Mouse (Mus musculus): Measurements from ENCODE around the gene Btn2a2. TPM values are rescaled to one million over a fixed set of nuclear protein-coding genes. Genes with fewer than 3 reads are reported as not detected.

Btn2a2 gene
- polyA plus RNA-seq, 1 experiment from 2014 or later: not detected

DNA sequence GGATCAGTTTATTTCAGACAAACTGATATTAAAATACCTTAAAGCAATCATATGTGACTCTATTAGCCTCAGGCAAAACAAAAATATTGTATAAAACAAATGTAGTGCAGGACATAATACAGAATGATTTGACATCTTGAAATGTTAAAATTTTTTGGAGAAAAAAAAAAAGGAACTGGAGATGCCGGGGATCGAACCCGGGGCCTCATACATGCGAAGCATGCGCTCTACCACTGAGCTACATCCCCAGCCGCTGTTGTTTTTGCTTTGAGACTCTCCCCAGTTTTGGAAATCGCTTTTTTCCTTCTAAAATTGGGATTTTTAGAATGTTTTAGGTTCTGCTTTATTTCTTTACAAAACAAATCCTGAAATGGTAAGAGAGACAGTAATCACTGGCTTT lies 50.1 kb downstream of the Btn2a2 start:
- H3K9ac ChIP-seq (replicated peaks): no peak overlapping the region
- H3K4me2 ChIP-seq (ENCODE audit: low read depth, low read length): peak overlapping the region; percentile 82
- 0 out of 2 replicates have a peak overlapping the region, but pooled peaks have one; percentile 82 for H3K27ac ChIP-seq (ENCODE audit: low read depth)
- no peaks in the 10 kb centered on the region for H3K36me3 ChIP-seq (replicated peaks; ENCODE audit: insufficient read depth, low read length)
- TF ChIP-seq CTCF (IDR thresholded peaks at IDR 0.05; ENCODE audit: low read depth): no peak
- TF ChIP-seq EP300 (IDR thresholded peaks at IDR 0.05; ENCODE audit: low read depth): no peak
- peak; percentile 40 for ATAC-seq
- H3K27me3 ChIP-seq (ENCODE audit: insufficient read depth, low read length): no peaks in the 10 kb centered on the region
- no peaks in the 10 kb centered on the region for H3K9me3 ChIP-seq (ENCODE audit: low read length)
- DNase-seq: peak; percentile 64
- WGBS (ENCODE audit: insufficient replicate concordance): under 1% methylated on average over 7 of the region's 7 CpGs
- 0 out of 2 replicates have a peak, but pooled peaks cover 6% of the 10 kb centered on the region for H3K4me1 ChIP-seq (ENCODE audit: insufficient read depth)
- peak overlapping the region; percentile 63 for H3K4me3 ChIP-seq (ENCODE audit: low read depth, low read length)

DNA sequence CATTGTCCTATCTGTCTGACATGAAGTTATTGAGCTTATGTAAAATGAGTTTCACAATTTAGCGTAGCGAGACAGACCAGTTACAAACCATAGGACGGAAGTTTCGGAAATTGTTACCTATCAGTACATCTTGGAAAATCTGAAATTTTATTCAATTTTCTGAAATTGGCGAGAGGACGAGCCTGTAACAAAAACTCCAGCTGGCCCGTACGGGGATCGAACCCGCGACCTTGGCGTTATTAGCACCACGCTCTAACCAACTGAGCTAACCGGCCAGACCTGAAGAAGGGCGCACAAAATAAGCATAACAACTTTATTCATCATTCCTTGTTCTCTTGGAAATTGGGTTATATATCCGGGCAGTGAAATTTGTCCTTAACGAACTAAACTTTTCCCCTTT lies 50.7 kb downstream of the Btn2a2 start:
- H3K4me3 ChIP-seq (ENCODE audit: low read depth, low read length): peak overlapping the region; percentile 63
- H3K4me2 ChIP-seq (ENCODE audit: low read depth, low read length): peak overlapping the region; percentile 82
- no peaks in the 10 kb centered on the region for H3K36me3 ChIP-seq (replicated peaks; ENCODE audit: insufficient read depth, low read length)
- 0 out of 2 replicates have a peak, but pooled peaks have one; percentile 49 for TF ChIP-seq EP300 (IDR thresholded peaks at IDR 0.05; ENCODE audit: low read depth)
- TF ChIP-seq CTCF (IDR thresholded peaks at IDR 0.05; ENCODE audit: low read depth): no peak
- H3K4me1 ChIP-seq (ENCODE audit: insufficient read depth): peaks cover 9% of the 10 kb centered on the region; the same call in 1 of the 2 replicates
- DNase-seq (peak; percentile 89), ATAC-seq (peak; percentile 73)
- no peaks in the 10 kb centered on the region for H3K27me3 ChIP-seq (ENCODE audit: insufficient read depth, low read length)
- peak overlapping the region; percentile 76 for H3K9ac ChIP-seq (replicated peaks)
- no peaks in the 10 kb centered on the region for H3K9me3 ChIP-seq (ENCODE audit: low read length)
- H3K27ac ChIP-seq (ENCODE audit: low read depth): peak overlapping the region; percentile 82
- under 1% methylated on average over 17 of the region's 17 CpGs for WGBS (ENCODE audit: insufficient replicate concordance)

DNA sequence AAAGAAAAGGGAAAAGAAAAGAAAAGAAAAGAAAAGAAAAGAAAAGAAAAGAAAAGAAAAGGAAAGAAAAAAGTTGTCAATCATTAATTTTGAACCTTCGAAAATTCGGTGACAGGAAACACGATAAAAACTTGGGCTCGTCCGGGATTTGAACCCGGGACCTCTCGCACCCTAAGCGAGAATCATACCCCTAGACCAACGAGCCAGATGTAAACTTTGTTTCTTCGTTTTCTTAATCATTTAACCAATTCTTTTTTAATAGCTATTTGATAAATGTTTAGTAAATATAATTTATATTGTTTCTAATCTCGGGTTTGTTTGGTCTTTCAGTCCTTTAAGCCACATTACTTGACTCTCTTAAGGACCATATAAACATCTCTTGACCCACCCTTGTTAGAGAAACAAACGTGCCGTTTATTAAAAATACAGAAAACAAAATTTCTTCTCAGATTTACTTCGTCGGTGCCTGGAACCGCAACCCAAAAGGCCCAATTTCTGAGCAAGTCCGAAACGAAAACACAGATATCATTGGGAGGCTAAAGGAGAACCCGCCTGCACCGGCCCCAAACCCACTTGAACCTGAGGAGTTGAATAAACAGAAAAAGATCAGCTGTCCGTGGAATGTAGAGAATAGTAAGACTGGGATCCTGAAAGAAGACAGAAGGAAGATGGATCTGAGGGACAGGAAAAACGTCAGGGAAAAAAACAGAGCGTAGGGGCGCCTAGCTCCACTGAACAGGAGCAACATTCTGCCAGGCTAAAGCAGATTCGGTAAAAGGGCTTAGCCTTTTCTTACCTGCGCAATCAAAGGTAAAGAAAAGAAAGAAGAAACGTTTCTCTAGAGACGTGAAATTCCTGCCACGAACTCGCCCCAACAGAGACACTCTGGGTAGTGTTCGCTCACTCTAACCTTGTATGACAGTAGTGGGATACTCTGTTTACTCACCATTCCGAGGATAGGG lies 51.5 kb downstream of the Btn2a2 start:
- peak; percentile 73 for DNase-seq
- no peaks in the 10 kb centered on the region for H3K36me3 ChIP-seq (replicated peaks; ENCODE audit: insufficient read depth, low read length)
- peaks cover 9% of the 10 kb centered on the region; the same call in 1 of the 2 replicates for H3K4me1 ChIP-seq (ENCODE audit: insufficient read depth)
- H3K9me3 ChIP-seq (ENCODE audit: low read length): no peaks in the 10 kb centered on the region
- H3K27ac ChIP-seq (ENCODE audit: low read depth): peak overlapping the region; percentile 82
- peak overlapping the region; percentile 63 for H3K4me3 ChIP-seq (ENCODE audit: low read depth, low read length)
- peak overlapping the region; percentile 76 for H3K9ac ChIP-seq (replicated peaks)
- TF ChIP-seq EP300 (IDR thresholded peaks at IDR 0.05; ENCODE audit: low read depth) (no peak), CTCF (IDR thresholded peaks at IDR 0.05; ENCODE audit: low read depth) (no peak)
- H3K4me2 ChIP-seq (ENCODE audit: low read depth, low read length): peak overlapping the region; percentile 82
- H3K27me3 ChIP-seq (ENCODE audit: insufficient read depth, low read length): no peaks in the 10 kb centered on the region
- WGBS (ENCODE audit: insufficient replicate concordance): under 1% methylated on average over 32 of the region's 32 CpGs
- 0 out of 2 replicates have a peak, but pooled peaks have one; percentile 11 for ATAC-seq

DNA sequence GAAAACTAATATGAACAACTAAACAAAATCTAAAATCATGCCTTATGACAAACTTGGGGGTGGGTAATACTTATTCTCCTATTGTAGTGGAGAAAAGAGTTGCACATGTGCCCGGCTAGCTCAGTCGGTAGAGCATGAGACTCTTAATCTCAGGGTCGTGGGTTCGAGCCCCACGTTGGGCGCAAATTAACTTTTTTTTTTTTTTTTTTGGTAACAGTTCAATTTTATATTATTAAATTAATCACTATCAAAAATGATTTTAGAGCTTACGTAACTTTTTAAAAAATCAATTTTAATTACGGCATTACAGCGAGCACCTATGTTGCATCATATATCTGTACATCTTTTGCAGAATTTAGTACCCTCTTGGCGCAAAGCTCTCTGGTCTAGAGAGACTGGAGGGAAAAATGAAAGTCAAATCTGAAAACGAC lies 52.4 kb downstream of the Btn2a2 start:
- Histone ChIP-seq H3K9ac (replicated peaks) (peak overlapping the region; percentile 65; the same call in 1 of the 2 replicates), H3K27ac (ENCODE audit: low read depth) (peak overlapping the region; percentile 73; the same call in 1 of the 2 replicates), H3K36me3 (replicated peaks; ENCODE audit: insufficient read depth, low read length) (no peaks in the 10 kb centered on the region), H3K4me1 (ENCODE audit: insufficient read depth) (peaks cover 9% of the 10 kb centered on the region; the same call in 1 of the 2 replicates), H3K27me3 (ENCODE audit: insufficient read depth, low read length) (no peaks in the 10 kb centered on the region), H3K4me3 (ENCODE audit: low read depth, low read length) (peak overlapping the region; percentile 63), H3K4me2 (ENCODE audit: low read depth, low read length) (peak overlapping the region; percentile 82), H3K9me3 (ENCODE audit: low read length) (no peaks in the 10 kb centered on the region)
- TF ChIP-seq CTCF (IDR thresholded peaks at IDR 0.05; ENCODE audit: low read depth) (no peak), EP300 (IDR thresholded peaks at IDR 0.05; ENCODE audit: low read depth) (no peak)
- no peak for ATAC-seq
- peak; percentile 57 for DNase-seq
- under 1% methylated on average over 11 of the region's 11 CpGs for WGBS (ENCODE audit: insufficient replicate concordance)

DNA sequence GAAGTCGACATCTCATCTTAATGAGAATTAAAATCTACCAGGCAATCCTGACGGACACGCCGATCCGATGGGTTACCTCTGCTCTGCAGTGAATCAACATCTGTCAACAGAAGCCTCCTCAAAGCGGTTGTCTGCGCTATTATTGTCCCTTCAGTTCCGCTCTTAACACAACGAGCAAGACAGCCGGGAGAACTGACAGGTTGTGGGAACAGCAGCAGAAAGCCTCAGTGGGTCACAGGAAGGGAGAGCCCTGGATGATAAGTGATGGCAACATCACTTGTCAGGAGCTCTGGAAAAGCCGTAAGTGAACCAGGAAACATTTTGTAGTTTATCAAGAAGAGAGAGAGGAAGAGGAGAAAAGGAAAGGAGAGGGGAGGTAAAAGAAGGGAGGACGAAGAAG lies 53.0 kb downstream of the Btn2a2 start:
- no peaks in the 10 kb centered on the region for H3K27me3 ChIP-seq (ENCODE audit: insufficient read depth, low read length)
- TF ChIP-seq CTCF (IDR thresholded peaks at IDR 0.05; ENCODE audit: low read depth) (no peak), EP300 (IDR thresholded peaks at IDR 0.05; ENCODE audit: low read depth) (no peak)
- H3K4me2 ChIP-seq (ENCODE audit: low read depth, low read length): peak overlapping the region; percentile 82
- WGBS (ENCODE audit: insufficient replicate concordance): 2% methylated on average over 12 of the region's 12 CpGs
- H3K9me3 ChIP-seq (ENCODE audit: low read length): no peaks in the 10 kb centered on the region
- H3K4me3 ChIP-seq (ENCODE audit: low read depth, low read length): peak overlapping the region; percentile 63
- peak; percentile 33 for DNase-seq
- H3K9ac ChIP-seq (replicated peaks): peak overlapping the region; percentile 65
- ATAC-seq: no peak
- peaks cover 9% of the 10 kb centered on the region; the same call in 1 of the 2 replicates for H3K4me1 ChIP-seq (ENCODE audit: insufficient read depth)
- H3K27ac ChIP-seq (ENCODE audit: low read depth): peak overlapping the region; percentile 73
- H3K36me3 ChIP-seq (replicated peaks; ENCODE audit: insufficient read depth, low read length): no peaks in the 10 kb centered on the region

DNA sequence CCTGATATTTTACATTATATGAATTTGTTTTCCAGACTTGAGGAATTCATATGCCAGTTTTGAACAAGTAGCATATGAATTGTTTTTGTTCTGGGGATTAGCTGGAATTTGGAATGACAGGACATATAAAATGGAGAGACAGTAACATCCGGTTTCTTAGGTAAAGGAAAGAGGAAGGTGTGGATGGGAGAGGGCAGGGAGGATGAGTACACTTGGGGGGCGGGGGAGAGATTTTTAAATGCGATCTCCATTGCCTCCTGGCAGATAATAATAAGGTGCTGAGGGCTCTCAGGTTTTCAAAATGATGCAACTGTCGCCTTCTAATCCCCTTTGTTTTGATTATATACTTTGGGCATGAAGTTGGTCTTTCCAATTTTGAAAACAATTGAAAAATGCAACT lies 53.4 kb downstream of the Btn2a2 start:
- WGBS (ENCODE audit: insufficient replicate concordance): 24% methylated on average over 4 of the region's 4 CpGs
- Histone ChIP-seq H3K9me3 (ENCODE audit: low read length) (no peaks in the 10 kb centered on the region), H3K36me3 (replicated peaks; ENCODE audit: insufficient read depth, low read length) (no peaks in the 10 kb centered on the region), H3K27me3 (ENCODE audit: insufficient read depth, low read length) (no peaks in the 10 kb centered on the region), H3K9ac (replicated peaks) (peak overlapping the region; percentile 65), H3K4me1 (ENCODE audit: insufficient read depth) (peaks cover 9% of the 10 kb centered on the region; the same call in 1 of the 2 replicates), H3K4me2 (ENCODE audit: low read depth, low read length) (peak overlapping the region; percentile 82), H3K27ac (ENCODE audit: low read depth) (peak overlapping the region; percentile 73), H3K4me3 (ENCODE audit: low read depth, low read length) (peak overlapping the region; percentile 63)
- ATAC-seq (no peak), DNase-seq (no peak)
- no peak for TF ChIP-seq CTCF (IDR thresholded peaks at IDR 0.05; ENCODE audit: low read depth)
- TF ChIP-seq EP300 (IDR thresholded peaks at IDR 0.05; ENCODE audit: low read depth): no peak

Measured in liver, postnatal 0 days (tissue).